Mouse (Mus musculus): ENCODE results near the gene Mthfd1l. TPM values are rescaled to one million over a fixed set of nuclear protein-coding genes. Genes with fewer than 3 reads are reported as not detected.

Mthfd1l gene
- total RNA-seq (2021), result 10 to 100 TPM in 1 of 2 experiments, 1 to 10 TPM in 1; 5.6 to 10.1 TPM
- long read RNA-seq, experiment 1, partial matches to known transcripts, result 0 of 7 reads
- long read RNA-seq, experiment 1, other reads (novel, unspliced or antisense), result 3 of 7 reads
- long read RNA-seq, experiment 2, partial matches to known transcripts, result 0 of 2 reads
- long read RNA-seq, experiment 2, other reads (novel, unspliced or antisense), result 2 of 2 reads

DNA sequence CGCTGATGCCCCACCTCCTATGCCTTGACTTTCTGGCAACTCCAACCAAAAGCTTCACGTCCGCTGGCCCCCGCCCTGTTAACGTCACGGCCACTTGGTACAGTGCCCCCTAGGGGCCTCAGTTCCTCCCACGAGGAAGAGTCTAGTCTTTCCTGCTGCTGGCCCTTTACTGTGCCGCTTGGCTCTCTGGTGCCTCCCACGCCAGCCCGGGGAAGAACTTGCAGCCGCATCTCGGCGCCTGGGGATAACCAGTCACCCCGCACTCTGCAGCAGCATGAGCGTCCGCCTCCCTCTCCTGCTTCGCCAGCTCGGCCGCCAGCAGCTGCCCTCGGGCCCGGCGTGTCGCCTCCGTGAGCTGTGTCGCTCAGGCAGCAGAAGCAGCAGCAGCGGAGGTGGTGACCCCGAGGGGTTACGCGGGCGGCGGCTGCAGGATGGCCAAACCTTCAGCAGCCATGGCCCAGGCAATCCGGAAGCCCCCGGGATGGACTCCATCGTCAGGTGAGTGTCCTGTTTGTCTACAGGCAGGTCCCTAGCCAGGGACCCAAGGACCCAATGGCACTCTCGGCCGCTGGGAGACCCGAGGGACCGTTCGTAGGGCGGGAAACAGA is at the start of gene Mthfd1l:
Gene Mthfd1l, plus strand, starts transcription at position 138 of the 608 bp plus-strand sequence.
- peak; percentile 89 to 91 for DNase-seq

DNA sequence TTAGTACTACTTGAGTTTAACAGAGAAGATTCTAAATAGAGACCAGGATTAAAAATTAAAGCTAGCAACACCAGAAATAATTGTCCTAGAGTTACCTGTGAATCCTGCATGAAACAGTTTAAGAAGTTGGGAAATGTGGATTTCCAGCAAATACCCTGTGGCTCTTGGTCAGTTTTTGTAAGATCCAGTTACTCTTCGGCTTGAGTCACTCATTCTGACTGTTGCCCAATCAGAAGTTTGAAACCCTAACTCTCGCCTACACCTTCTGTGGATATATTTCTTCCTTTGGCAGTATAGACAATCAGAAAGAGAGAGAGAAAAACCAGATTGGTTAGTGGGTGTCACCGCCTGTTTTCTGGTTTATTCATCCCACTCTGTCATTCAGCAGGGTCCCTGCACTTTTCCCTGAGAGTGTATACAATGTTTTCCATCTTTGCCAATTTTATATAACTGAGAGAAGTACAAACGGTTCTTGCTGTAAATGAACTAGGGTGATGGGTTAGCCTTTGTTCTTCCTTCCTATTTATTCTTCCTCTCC is 44.8 kb upstream of the Mthfd1l start:
- DNase-seq, result no peak

DNA sequence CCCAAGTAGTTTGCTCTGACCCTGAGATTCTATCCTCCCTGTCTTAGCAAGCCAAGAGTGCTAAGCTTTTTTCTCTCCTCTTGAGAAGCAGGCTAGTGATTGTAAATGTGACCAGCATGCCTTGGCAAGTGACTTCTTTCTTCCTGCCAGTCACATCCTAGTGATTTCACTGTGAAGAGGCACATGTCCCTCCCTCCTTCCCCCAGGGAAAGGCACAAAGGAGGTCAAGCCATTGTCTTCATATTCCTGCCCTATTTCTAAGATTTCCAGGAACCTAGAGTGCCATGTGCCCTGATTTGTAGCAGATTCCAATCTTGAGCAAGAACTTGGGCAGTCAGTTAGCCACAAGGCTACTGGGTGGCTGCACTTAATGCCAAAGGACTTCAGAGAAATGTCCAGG is 41.1 kb upstream of the Mthfd1l start:
- DNase-seq, result no peak

DNA sequence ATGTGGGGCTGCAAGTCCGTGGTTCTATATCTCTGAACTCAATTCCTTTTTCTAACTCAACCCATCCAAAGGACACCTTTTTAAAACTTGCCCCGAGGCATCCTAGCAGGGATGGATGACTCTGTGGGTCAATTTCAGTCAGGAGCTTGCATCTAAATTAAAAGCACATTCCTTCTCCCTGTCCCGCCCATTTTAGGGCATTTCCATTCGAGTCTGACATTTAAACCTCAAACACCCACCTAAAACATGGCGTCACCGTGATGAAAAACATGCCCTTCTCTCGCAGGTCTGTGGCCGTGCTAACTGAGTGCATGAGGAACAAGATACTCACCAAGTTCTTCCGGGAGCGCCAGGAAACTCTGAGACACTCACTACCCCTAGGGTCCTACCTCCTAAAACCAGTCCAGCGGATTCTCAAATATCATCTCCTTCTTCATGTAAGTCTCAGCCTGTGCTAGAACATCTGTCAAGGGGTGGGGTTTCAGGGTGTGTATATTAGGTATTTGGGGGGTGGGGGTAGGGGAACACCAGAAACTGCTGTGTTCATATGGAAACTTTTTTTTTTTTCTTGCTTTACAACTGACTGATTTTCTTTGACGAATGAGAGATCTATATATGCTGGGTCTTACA is 39.5 kb upstream of the Mthfd1l start:
- no peak for DNase-seq

DNA sequence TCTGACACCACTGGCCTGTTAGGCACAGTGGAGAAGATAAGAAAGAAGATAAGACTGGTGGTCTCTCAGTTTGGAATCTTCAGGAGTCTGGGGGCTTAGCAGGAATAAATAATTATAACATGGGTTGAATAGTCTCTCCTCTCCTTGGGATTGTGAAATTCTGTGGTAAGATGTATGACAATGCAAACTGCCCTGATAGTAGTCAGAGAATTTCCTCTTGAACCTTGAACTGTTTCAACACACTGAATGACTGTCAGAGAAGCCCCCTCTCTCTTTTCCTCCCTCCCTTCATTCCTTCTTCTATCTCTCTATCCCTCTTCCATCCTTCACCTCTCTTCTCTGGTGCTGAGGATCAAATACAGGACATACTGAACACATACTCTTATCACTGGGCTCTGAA is 36.1 kb upstream of the Mthfd1l start:
- DNase-seq, result no peak

DNA sequence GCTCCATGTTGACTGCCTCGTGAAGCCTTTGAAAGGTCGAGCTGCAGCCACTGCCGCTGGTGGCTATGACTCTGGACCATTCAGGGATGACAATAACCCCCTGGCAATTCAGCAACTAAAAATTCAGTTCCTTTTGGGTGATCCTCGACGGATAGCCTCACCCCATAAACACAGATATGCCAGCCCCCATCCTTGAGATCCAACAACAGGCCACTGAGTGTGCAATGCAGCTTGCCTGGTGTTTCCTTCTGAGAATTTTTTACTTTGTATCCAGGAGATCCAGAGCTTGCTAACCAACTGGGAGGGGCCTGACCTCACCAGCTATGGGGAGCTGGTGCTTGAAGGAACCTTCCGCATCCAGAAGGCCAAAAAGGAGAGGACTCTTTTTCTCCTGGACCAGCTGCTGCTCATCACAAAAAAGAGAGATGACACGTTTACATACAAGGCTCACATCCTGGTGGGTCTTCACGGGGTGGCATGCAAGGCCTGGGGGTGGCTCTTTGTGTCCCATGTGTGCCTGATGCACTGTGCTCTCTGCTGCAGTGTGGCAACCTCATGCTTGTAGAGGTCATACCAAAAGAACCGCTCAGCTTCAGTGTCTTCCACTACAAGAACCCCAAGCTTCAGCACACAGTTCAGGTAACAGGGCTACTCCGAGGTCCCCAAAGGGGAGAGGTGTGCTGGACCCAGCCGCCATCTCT is 32.9 kb upstream of the Mthfd1l start:
- no peak for DNase-seq

DNA sequence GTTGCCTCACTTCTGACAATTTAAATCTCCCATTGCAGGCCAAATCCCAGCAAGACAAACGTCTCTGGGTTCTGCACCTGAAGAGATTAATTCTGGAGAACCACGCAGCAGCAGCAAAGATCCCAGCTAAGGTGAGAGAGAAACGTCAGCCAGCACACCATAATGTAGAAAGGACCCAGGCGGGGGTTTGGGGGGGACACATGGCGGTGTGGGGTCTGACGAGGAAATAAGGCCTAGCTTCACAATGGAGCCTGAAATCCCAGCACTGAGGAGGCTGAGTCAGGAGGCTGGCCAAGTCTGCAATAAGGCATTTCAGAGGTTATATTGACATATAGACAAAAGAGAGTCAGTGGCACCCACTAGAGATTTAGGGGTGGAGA is 32.3 kb upstream of the Mthfd1l start:
- no peak for DNase-seq

DNA sequence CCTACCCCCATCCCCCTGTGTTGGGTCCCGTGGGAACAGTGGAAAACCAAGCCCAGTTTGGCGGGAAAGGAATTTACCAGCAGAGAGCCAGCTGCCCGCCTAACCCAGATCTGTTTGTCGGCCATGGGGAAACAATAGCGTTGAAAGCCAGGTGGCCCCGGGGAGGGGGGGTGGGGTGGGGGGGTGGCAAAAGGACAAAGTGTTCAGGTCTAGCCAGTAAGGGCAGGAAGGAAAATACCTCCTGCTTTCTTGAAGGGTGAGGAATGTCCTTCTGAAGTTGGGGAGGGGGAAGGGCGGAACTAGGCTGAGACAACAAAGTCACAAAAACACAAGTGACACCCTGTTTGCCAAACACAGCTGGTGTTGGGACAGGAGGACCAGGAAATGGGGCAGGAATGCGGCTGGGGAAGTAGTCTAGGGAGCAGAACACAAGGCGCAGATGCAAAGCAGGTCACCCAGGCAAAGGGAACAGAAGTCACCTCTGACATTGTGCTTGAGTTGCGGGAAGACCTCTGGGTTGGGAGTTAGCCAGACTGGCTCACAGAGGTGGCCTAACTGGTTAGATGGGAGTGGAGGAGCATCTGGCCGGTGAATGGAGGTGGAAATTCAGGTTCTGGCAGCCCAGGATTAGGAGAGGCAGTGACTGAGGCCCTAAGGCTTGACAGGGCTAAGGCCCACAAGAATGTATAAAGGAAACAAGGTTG is 31.7 kb upstream of the Mthfd1l start:
- DNase-seq, result peak in 1 of 2 experiments; percentile 10

DNA sequence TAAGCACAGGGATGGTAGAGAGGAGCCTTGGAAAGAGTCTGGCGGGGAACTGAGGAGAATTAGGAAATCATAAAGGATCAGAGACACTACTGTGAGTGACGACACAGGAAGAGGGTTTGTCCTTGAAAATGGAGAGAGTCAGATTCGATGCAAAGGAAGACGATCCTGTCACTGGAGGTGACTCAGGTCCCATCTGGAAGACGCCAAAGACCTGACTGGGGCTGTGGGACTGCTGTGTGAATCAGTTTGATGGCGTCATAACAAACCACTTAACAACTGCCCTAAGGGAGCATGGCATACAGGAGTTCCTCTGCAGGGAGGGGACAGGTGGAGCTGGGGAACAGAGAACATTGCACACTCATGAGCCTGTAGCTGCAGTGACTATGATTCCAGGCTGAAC is 30.6 kb upstream of the Mthfd1l start:
- no peak for DNase-seq

DNA sequence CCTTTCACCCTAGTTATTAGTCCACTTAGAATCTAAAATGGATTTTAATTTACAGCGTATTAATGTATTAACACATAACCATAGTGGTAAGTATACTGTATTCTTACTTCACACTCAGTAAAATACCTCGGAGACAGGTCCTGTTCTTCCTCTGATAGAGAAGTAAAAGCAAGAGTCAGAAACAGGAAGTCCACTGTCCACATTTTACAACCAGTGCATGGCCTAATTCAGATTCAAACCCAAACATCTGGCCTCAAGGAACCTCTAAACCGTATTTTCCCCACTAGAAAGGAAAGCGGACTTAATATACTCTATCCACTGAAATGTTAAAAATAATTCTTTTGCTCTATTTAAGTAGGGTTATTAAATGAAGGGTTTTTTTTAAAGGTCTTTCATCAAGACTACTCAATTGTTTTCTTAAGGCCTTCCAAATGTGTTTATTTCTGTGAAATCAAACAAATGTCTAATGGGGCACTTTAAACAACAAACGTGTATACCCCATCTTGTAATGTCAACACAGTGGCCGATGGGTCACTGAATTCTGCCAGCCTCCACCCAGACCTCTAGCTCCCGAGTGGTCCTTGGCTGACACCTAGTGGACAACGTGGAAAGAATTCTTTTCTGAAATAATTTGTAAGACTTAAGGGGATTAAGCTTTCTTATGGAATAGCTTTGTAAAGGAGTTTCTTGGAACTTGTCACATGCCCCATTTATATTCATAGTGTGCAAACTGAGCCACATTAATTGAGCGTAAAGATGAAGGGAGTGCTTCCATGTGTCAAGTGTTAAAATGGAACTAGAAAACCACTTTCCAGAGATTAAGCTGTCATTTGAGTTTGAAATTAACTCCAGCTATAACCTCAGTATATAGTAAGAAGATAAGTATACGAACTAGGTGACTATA is 29.2 kb upstream of the Mthfd1l start:
- peak; percentile 66 to 82 for DNase-seq

DNA sequence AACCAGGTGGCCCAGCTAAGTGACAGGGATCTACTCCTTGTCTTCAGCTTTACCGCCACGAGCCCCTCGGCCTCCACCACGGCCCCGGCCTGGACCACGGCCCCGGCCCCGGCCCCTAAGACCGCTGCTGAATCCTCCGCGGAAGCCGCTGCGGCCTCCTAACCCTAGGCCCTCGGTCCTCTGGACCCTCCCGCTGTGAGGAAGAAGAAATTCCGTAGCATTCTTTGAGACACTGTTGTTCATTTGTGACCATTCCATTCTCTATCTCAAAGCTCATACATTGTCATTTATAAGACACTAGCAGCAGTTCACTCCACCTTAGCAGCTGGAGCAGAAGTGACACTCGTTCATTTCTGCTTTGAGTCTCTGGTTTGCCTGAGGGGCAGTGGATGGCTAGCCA is 26.0 kb upstream of the Mthfd1l start:
- no peak for DNase-seq

DNA sequence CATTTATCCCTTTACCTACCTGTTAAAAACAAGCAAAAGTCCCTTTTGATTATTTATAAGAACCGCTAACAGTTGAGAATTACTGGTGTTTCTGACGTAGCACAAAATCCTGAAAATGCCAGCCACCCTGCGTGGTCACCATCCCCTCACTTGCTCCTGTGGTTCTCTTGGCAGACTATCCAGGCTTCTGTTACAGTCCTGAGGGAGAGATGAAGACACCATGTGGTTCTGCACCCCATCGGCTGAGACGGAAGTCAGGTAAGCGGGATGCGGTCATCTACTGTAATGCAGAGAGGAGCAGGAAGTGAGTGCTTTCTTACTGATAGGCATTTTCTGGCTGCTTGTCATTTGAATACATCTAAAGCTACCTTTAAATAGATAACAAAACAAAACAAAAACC is 25.6 kb upstream of the Mthfd1l start:
- no peak for DNase-seq

DNA sequence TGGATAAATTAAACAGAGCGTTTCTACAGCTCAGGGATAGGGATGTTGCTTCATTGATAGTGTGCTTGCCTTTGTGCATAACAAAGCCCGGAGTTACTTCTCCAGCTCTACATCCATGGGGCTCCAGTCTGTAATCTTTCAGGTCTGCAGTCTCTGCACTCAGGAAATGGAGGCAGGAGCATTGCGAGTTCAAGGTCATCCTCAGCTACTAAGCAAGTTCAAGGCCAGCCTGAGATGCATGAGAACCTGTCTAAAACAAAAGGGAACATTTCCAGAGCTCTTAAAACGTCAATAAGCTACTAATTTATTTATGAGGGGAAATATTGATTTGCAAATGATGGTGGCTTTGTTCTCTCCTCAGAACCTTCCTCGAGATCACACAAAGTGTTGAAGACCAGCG is 23.6 kb upstream of the Mthfd1l start:
- DNase-seq, result no peak

DNA sequence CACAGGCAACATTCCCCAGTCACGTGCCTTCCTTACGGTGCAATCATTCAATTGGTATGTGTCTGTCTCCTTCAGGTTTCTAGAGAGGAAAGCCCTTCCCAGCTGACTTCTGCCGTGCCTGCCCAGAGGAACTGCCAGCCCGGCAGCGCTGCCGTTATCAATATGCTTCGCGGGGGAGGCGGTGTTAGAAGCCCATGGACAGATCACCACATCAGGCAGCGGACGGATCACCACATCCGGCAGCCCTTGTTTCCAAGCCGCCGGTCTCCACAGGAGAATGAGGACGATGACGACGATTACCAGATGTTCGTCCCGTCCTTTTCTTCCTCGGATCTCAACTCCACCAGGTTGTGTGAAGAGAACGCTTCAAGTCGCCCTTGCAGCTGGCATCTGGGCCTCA is 16.4 kb upstream of the Mthfd1l start:
- no peak for DNase-seq

DNA sequence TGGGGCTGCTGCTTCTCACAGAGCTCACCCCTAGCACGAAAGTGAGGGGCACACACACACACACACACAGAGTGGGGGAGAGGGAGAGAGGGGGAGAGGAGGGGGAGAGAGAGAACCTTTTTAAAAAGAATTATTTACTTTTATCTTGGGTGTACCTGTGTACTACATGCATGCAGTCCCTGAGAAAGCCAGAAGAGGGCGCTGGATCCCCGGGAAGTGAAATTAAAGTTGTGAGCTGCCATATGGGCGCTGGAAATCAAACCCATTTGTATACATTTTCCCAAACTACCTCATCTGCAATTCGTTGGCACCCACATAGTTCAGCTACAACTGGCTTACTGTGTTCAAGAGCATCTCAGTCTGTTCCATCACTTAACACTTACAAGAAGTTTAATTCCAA is 14.3 kb upstream of the Mthfd1l start:
- no peak for DNase-seq

DNA sequence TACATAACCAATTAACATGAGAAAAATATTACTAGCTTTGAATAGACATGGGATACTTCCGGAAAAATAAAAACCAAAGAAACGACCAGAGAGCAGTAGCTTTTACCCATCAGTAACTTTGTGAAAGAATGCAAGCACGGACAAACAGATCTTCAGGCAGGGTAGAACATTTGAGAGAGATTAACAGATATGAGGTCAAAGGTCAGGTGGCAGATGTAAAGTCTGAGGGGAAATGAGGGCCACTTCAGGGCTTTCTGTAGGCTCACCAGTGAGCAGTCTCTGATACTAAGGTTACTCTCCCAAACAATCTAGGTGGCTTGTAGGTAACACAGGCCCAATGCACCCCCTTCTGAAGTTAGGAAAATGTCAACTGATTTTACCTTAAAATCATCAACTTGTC is 3.9 kb upstream of the Mthfd1l start:
- no peak for DNase-seq

DNA sequence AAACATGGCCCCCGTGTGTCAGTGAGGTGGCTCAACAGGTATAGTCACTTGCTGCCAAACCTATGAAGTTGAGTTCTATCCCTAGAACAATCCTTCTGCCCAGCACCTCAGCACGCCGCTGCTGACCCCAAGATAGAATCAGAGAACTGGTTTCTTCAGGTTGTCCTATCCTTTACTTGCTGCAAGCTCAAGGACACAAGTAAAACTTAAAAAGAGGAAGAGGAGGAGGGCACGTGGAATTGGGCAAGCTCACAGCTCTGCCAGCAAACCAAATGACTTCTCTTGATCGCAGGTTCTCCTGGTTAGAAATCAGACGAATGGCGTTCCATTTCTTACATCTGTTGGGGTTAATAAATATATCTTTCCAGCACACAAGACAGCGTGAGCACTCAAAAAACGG is 681 bp upstream of the Mthfd1l start:
- DNase-seq, result no peak

DNA sequence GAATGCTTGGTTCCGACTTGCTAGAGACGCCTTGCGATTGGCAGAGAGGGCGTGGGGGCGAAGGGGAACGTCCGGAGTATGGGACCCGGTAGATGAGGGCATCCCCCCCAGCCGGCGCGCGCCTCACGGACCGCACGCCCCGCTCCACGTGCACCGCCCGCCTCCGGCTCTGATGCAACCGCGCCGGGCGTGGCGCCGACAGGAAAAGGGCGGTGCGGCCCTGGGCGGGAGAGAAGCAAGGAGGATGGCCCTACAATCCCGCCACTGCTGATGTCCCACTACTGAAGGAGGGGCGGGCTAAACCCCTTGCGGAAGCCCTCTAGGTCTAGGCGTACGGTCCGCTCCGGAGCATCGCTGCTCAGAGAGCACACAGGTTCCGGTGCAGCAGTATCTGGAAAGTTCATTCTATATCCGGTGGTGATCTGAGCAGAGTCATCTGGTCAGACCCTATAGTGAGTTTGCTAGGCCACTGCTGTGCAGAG is 712 bp downstream of the Mthfd1l start:
- peak; percentile 93 to 94 for DNase-seq

DNA sequence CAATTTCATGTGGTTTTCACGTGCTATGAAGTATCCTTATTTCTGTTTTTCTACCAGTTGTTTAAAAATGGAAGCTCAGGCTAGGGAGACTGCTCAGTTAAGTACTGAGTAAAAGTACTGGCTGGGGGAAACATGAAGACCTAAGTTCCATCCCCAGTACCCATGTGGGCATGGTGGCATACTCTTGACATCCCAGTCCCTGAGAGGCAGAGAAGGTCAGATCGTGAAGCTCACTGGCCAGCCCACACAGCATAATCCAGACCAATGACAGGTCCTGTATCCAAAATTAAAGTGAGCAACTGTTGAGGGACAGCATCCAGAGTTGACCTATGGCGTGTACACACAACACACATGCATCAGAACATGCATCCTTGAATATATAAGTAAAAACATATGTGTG is 1.5 kb downstream of the Mthfd1l start:
- DNase-seq, result no peak

DNA sequence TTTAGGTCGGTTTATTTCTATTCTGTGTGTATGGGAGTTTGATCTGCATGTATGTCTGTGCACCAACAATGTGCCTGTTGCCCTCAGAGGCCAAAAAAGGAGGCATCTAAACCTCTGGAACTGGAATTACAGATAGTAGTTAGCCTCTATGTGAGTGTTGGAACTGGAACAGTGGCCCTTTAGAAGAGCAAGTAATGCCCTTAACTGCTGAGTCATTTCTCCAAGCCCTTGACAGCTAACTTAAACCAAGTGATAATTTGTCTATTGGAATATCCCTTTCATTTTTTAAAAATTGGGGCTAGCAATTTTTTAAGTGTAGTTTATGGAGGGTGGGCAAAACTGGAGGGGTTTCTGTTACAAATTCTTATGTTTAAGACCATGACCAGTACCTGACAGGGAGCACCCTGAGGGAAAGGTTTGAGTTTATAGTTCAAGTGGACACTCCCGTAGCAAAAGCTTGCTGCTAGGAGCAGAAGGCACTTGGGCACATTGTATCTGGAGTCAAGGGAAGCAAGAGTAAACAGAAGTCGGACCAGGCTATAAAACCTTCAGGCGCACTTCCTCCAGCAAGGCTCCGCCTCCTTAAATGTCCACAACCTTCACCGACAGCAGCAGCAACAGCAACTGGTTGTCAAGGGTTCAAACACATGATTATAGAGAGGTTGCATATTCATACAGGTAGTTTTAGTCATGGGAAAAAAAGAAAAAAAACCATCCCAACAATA is 3.1 kb downstream of the Mthfd1l start:
- DNase-seq, result no peak

DNA sequence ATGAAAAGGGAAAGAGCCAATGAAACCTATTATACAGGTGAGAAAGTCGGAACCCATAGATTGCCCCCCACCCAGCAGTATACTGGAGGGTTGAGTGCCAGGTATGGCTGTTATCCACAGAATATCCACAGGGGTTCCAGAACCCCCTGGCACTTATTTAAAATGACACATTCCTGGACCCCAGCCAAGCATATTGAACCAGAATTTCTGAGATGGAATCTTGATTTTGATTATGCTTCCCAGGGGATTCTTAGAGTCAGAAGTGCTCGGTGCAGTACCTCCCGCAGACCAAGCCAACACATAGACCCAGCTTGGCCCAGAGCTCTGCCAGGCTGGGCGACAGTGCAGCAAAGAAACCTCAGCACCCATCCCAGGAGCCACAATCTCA is 3.7 kb downstream of the Mthfd1l start:
- DNase-seq, result no peak

Measured in adrenal gland, postnatal 36 days (tissue).